Mouse (Mus musculus) olfactory bulb, adult 2 months (tissue): ENCODE data around the gene Lsm4. TPM values are rescaled to one million over a fixed set of nuclear protein-coding genes. Genes with fewer than 3 reads are reported as not detected.
A peak's percentile ranks its signal among the peaks of the same experiment; 100 is the strongest.

Experiments used
- H3K27ac ChIP-seq: fragments of 200-500 bp; 2 replicates; pipeline ENCODE4 v1.5.1; 2012; ENCODE audit warnings: low read depth, low read length; ENCODE audit not compliant: insufficient read depth
- H3K4me1 ChIP-seq: fragments of 200-500 bp; 2 replicates; pipeline ENCODE4 v1.6.1; 2012; ENCODE audit warnings: low read length; ENCODE audit not compliant: control insufficient read depth, insufficient read depth
- H3K4me3 ChIP-seq: fragments of 200-500 bp; 2 replicates; pipeline ENCODE4 v1.5.1; 2012; ENCODE audit warnings: mild to moderate bottlenecking, low read depth, low read length, moderate library complexity; ENCODE audit not compliant: insufficient read depth
- CTCF ChIP-seq: fragments of 200-500 bp; IDR thresholded peaks from 2 replicates; pipeline ENCODE4 v1.5.1; 2012; ENCODE audit warnings: low read depth, mild to moderate bottlenecking, low read length, moderate library complexity; ENCODE audit not compliant: insufficient read depth
- POLR2A ChIP-seq: fragments of 200-500 bp; IDR thresholded peaks from 2 replicates; pipeline ENCODE4 v1.6.1; 2012; ENCODE audit warnings: mild to moderate bottlenecking, low read depth, low read length, moderate library complexity; ENCODE audit not compliant: insufficient read depth
- WGBS: fragments of 180-500 bp; shearing (Covaris S2); methylation state at CpG from one replicate; pipeline ENCODE4 v1.1.7; 2018; 5-methylcytosine and 5-hydroxymethylcytosine counted together
- polyA plus RNA-seq: library from polyadenylated mRNA; stranded (reverse); fragments of >200 nt; gene quantifications from 2 replicates; pipeline ENCODE4 v1.2.4, GENCODE M21; 2012; ENCODE audit warnings: low replicate concordance; ENCODE audit not compliant: missing spikeins, insufficient read depth, insufficient read length

Gene Lsm4
- polyA plus RNA-seq, 1 experiment, result not detected

DNA sequence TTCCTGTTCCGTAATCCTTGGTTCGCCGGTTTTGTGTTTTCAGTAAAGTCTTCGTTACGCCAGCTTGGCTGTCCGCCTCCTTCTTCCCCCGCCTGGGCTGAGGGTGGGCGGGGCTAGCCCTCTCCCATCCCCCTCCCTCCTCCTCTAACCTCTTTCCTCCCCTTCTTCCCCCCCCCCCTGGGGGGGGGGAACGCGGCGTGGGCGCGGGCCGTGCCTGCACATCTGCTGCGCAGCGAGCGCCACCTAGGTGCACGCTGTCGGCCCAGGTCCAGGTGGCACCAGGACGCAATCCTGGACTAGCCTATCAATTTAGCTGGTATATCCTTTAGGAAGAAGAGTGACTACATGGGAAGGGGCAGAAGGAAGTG is 27.5 kb downstream of the Lsm4 start:
- Histone ChIP-seq H3K27ac (peak overlapping the region; percentile 58), H3K4me1 (peaks cover 37% of the 10 kb centered on the region), H3K4me3 (peak overlapping the region; percentile 81)
- under 1% methylated on average over 20 of the region's 20 CpGs for WGBS
- peak; percentile 78 for TF ChIP-seq CTCF
- 0 out of 2 replicates have a peak, but pooled peaks have one; percentile 4 for TF ChIP-seq POLR2A

DNA sequence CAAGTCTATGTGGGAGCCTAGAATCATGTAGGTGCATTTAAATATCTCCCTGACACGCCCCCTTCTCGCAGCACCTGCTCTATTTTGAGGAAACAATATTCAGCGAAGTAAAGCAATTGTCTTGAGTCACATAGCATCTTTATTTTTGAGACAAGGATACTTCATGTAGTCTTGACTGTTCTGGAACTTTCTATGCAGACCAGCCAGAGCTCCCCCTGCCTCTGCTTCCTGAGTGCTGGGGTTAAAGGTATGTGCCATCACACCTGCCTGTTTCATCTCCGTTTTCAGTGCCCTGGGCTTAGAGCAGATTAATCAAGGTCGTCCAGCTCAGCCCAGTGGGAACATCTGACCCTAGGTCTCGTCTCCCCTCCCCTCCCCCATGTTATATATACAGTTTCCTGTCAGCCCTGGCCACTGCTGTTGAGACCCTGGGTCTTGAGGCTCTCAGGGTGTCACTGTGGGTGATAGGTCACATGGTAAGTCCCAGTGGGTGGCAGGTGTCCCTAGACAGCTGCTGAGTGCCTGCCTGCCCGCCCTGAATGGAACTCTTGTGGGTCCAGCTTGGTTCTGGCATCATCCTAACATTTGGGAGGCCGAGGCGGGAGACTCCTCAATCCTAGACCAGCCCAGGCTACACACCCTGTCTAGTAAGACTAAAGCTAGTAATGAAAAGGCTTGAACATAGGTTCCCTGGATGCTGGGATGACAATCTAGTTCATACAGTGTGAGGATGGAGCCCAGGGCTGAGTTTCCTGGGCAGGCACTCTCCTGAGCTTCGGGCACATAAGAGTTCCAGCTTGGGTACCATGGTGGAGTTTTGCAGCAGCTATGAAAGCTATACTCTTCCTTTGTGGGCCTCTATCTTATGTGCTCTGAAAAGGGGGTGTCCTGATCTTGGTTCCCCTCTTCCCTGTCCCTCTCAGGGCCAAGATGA is 28.3 kb downstream of the Lsm4 start:
- Histone ChIP-seq H3K4me3 (peak overlapping the region; percentile 81), H3K4me1 (peaks cover 32% of the 10 kb centered on the region), H3K27ac (peak overlapping the region; percentile 58)
- TF ChIP-seq CTCF, result no peak
- no peak for TF ChIP-seq POLR2A
- 39% methylated on average over 10 of the region's 10 CpGs for WGBS

DNA sequence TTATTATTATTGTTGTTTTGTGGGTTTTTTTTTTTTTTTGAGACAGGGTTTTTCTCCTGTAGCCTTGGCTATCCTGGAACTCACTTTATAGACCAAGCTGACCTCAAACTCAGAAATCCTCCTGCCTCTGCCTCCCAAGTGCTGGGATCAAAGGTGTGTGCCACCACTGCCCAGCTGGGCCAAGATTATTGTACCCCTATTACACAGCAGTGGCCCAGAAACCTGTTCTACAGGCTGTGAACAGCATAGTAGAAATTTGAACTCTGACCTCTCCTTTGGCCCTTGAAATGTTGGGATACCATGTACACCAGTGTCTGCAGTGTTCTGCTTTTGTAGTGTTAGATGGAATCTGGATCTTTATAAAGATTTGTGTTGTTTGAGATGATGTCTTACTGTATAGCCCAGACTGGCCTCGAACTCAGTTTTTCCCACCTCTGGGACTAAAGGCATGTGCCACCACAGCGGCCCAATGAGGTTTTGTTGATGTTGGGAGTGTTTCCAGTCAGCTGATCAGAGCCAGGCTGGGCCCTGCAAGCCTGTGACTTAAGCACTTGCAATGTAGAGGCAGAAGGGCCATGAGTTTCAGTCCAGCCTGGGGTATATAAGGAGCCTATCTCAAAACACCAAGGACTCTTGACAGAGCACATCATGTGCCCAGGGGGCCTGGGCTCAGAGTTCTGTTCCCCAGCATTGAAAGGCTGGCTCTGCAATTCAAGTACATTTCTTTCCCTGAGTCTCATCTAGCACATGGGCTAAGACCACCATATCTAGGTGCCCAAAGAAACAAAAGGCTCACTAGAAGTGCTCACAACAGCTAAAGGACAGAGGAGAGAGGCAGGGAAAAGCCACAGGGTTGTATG is 29.2 kb downstream of the Lsm4 start:
- Histone ChIP-seq H3K4me3 (no peak overlapping the region), H3K4me1 (peaks cover 25% of the 10 kb centered on the region), H3K27ac (no peak overlapping the region; the same call in 1 of the 2 replicates)
- no peak for TF ChIP-seq POLR2A
- TF ChIP-seq CTCF, result no peak
- 55% methylated on average over 2 of the region's 2 CpGs for WGBS

- 48% methylated on average over 3 of the region's 3 CpGs for WGBS
- Histone ChIP-seq H3K4me1 (peaks cover 22% of the 10 kb centered on the region), H3K27ac (no peak overlapping the region; the same call in 1 of the 2 replicates), H3K4me3 (no peak overlapping the region)
- TF ChIP-seq CTCF (no peak), POLR2A (no peak)
Observed at GRCm38 (mm10) chr8:70702842-70703182, 29.8 kb downstream of the Lsm4 start.

DNA sequence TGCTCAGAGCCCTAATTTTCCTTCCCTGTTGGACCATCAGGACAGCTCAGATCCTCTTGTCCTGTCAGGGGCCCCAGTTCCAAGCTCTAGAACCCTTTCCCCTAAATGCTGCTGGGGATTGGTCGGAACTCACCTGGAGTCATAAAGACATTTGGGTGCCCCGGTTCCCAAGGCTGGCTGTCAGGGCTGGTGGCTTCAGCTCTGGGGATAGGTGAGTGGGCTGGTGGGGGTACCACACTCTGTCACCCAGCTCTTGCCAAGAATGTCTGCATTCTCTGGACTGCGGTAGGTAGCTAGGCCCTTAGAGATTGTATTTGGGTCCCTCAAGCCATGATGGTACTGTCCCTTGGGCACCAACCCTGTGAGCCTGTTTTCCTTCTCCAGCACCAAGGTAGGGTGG is 30.2 kb downstream of the Lsm4 start, which contains the start of gene Iqcn:
Gene Iqcn, plus strand, starts transcription at position 171 of the 400 bp plus-strand sequence.
- Histone ChIP-seq H3K27ac (no peak within 1 kb of the TSS; the same call in 1 of the 2 replicates), H3K4me1 (peaks cover 20% of the 10 kb centered on the region), H3K4me3 (no peak within 1 kb of the TSS)
- TF ChIP-seq CTCF, result no peak
- no peak for TF ChIP-seq POLR2A
- 89% methylated on average over 3 of the region's 3 CpGs for WGBS

GRCm38 (mm10) chr8:70708281-70708680 is 35.2 kb downstream of the Lsm4 start:
- Histone ChIP-seq H3K4me3 (no peak overlapping the region), H3K27ac (no peak overlapping the region), H3K4me1 (peaks cover 4% of the 10 kb centered on the region; the same call in 1 of the 2 replicates)
- TF ChIP-seq CTCF (no peak), POLR2A (no peak)
- 89% methylated on average over 14 of the region's 14 CpGs for WGBS

DNA sequence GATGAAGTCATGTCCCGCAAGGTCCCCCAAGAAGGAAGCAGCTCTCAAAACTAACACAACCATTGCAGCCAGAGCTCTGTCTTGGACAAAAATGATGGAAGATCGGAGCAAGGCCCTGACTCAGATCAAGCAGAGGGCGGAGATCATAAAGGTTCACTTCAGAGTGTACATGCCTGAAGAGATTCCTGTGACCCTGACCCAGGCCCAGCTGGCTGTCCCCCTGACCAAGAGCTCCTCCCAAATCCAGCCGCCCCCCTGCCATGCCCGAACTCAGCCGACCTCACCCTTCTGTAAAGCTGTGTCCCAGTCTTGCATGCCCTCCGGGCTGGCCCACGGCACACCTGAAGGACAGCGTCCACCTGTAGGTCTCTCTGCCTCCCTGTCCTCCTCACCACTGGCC is 36.7 kb downstream of the Lsm4 start:
- WGBS, result 93% methylated on average over 9 of the region's 9 CpGs
- Histone ChIP-seq H3K4me3 (no peak overlapping the region), H3K27ac (no peak overlapping the region), H3K4me1 (no peaks in the 10 kb centered on the region)
- no peak for TF ChIP-seq CTCF
- no peak for TF ChIP-seq POLR2A

DNA sequence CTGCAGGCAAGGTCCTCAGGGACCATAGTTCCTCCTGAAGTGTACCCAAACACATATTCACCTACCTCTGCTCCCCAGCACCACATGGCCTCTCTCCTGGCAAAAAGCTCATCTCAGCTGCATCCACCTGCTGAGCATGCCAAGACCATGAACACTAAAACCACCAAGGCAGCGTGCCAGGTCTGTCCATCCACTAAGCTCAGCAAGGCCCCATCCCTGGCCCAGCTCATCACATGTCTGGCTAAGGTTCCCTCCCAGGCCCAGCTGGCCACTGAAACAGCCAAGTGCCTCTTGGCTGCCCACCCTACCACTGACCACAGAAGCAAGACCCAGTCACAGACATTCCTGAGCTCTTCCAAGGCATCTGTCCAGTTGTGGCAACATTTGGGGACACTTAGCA is 37.2 kb downstream of the Lsm4 start:
- H3K4me1 ChIP-seq, result no peaks in the 10 kb centered on the region
- WGBS, result 76% methylated on average over 1 of the region's 1 CpGs
- H3K4me3 ChIP-seq, result no peak overlapping the region
- H3K27ac ChIP-seq, result no peak overlapping the region
- TF ChIP-seq CTCF (no peak), POLR2A (no peak)
